Mouse (Mus musculus): ENCODE results near the gene Gm9803. TPM values are rescaled to one million over a fixed set of nuclear protein-coding genes. Genes with fewer than 3 reads are reported as not detected.

Gm9803 gene
- polyA plus RNA-seq, 1 experiment from 2014 or later: 13.8 TPM

GRCm38 (mm10) chr10:43537652-43538051 is 13.8 kb downstream of the Gm9803 start:
- Histone ChIP-seq H3K36me3 (ENCODE audit: insufficient read depth, low read length) (peaks cover 4% of the 10 kb centered on the region), H3K9me3 (ENCODE audit: low read length) (no peaks in the 10 kb centered on the region), H3K27ac (ENCODE audit: low read length) (no peak overlapping the region), H3K4me2 (replicated peaks; ENCODE audit: low read depth, low read length) (no peak overlapping the region), H3K4me3 (ENCODE audit: low read length) (no peak overlapping the region), H3K9ac (replicated peaks; ENCODE audit: low read length) (no peak overlapping the region), H3K27me3 (ENCODE audit: insufficient read depth, low read length) (no peaks in the 10 kb centered on the region), H3K4me1 (ENCODE audit: insufficient read depth, low read length) (peaks cover 22% of the 10 kb centered on the region)
- ATAC-seq (ENCODE audit: low FRiP score, low TSS enrichment): no peak
- WGBS: 84% methylated on average over 7 of the region's 7 CpGs

- H3K36me3 ChIP-seq (ENCODE audit: insufficient read depth, low read length): no peaks in the 10 kb centered on the region
- peak overlapping the region; percentile 79 for H3K4me2 ChIP-seq (replicated peaks; ENCODE audit: low read depth, low read length)
- 69% methylated on average over 5 of the region's 5 CpGs for WGBS
- peaks cover 22% of the 10 kb centered on the region for H3K4me1 ChIP-seq (ENCODE audit: insufficient read depth, low read length)
- no peaks in the 10 kb centered on the region for H3K27me3 ChIP-seq (ENCODE audit: insufficient read depth, low read length)
- peak overlapping the region; percentile 93; the same call in 1 of the 2 replicates for H3K9ac ChIP-seq (replicated peaks; ENCODE audit: low read length)
- peak overlapping the region; percentile 39; the same call in 1 of the 2 replicates for H3K27ac ChIP-seq (ENCODE audit: low read length)
- no peak overlapping the region for H3K4me3 ChIP-seq (ENCODE audit: low read length)
- no peak for ATAC-seq (ENCODE audit: low FRiP score, low TSS enrichment)
- H3K9me3 ChIP-seq (ENCODE audit: low read length): no peaks in the 10 kb centered on the region
These were observed 14.9 kb downstream of the Gm9803 start for GRCm38 (mm10) chr10:43538831-43539230.

- no peaks in the 10 kb centered on the region for H3K9me3 ChIP-seq (ENCODE audit: low read length)
- WGBS: 17% methylated on average over 12 of the region's 12 CpGs
- no peaks in the 10 kb centered on the region for H3K27me3 ChIP-seq (ENCODE audit: insufficient read depth, low read length)
- peak overlapping the region; percentile 79 for H3K4me2 ChIP-seq (replicated peaks; ENCODE audit: low read depth, low read length)
- no peaks in the 10 kb centered on the region for H3K36me3 ChIP-seq (ENCODE audit: insufficient read depth, low read length)
- peak overlapping the region; percentile 77 for H3K27ac ChIP-seq (ENCODE audit: low read length)
- H3K9ac ChIP-seq (replicated peaks; ENCODE audit: low read length): peak overlapping the region; percentile 93
- no peak for ATAC-seq (ENCODE audit: low FRiP score, low TSS enrichment)
- peak overlapping the region; percentile 79 for H3K4me3 ChIP-seq (ENCODE audit: low read length)
- peaks cover 22% of the 10 kb centered on the region for H3K4me1 ChIP-seq (ENCODE audit: insufficient read depth, low read length)
These were observed 15.9 kb downstream of the Gm9803 start for GRCm38 (mm10) chr10:43539746-43540310.

GRCm38 (mm10) chr10:43540442-43541152 is 16.7 kb downstream of the Gm9803 start, which contains the start of gene 1700021F05Rik:
TSS of gene 1700021F05Rik (minus strand) at chr10:43540994.
- Histone ChIP-seq H3K4me1 (ENCODE audit: insufficient read depth, low read length) (peaks cover 22% of the 10 kb centered on the region), H3K36me3 (ENCODE audit: insufficient read depth, low read length) (no peaks in the 10 kb centered on the region), H3K4me2 (replicated peaks; ENCODE audit: low read depth, low read length) (peak within 1 kb of the TSS; percentile 79), H3K9ac (replicated peaks; ENCODE audit: low read length) (peak within 1 kb of the TSS; percentile 93), H3K27ac (ENCODE audit: low read length) (peak within 1 kb of the TSS; percentile 77), H3K4me3 (ENCODE audit: low read length) (peak within 1 kb of the TSS; percentile 79), H3K27me3 (ENCODE audit: insufficient read depth, low read length) (no peaks in the 10 kb centered on the region), H3K9me3 (ENCODE audit: low read length) (no peaks in the 10 kb centered on the region)
- WGBS: under 1% methylated on average over 49 of the region's 56 CpGs
- ATAC-seq (ENCODE audit: low FRiP score, low TSS enrichment): peak; percentile 99

DNA sequence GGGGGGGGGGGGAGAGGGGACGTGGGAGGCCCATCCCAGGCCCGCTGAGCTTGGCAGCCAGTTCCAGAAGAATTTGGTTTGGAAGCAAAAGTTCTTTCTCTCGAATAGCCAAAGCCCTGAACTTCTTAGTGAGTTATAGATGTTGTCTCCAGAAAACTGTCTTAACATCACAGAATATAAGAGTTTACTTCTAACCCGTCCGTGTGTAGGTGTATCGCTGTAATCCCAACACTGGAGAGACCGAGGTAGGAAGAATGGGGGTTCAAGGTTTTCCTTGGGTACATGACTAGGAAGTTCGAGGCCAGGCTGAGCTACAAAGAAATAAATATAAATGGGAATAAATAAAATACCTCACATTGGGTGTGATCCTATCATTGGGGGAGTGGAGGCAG is 17.3 kb downstream of the Gm9803 start:
- H3K4me1 ChIP-seq (ENCODE audit: insufficient read depth, low read length): peaks cover 22% of the 10 kb centered on the region
- peak overlapping the region; percentile 79 for H3K4me3 ChIP-seq (ENCODE audit: low read length)
- 0 out of 2 replicates have a peak overlapping the region, but pooled peaks have one; percentile 3 for H3K9ac ChIP-seq (replicated peaks; ENCODE audit: low read length)
- H3K27ac ChIP-seq (ENCODE audit: low read length): no peak overlapping the region
- peak overlapping the region; percentile 43 for H3K4me2 ChIP-seq (replicated peaks; ENCODE audit: low read depth, low read length)
- ATAC-seq (ENCODE audit: low FRiP score, low TSS enrichment): peak; percentile 21
- no peaks in the 10 kb centered on the region for H3K36me3 ChIP-seq (ENCODE audit: insufficient read depth, low read length)
- no peaks in the 10 kb centered on the region for H3K9me3 ChIP-seq (ENCODE audit: low read length)
- no peaks in the 10 kb centered on the region for H3K27me3 ChIP-seq (ENCODE audit: insufficient read depth, low read length)
- WGBS: 33% methylated on average over 8 of the region's 8 CpGs

GRCm38 (mm10) chr10:43549411-43549810 is 25.5 kb downstream of the Gm9803 start:
- no peaks in the 10 kb centered on the region for H3K4me1 ChIP-seq (ENCODE audit: insufficient read depth, low read length)
- H3K4me3 ChIP-seq (ENCODE audit: low read length): no peak overlapping the region
- WGBS: 73% methylated on average over 5 of the region's 5 CpGs
- H3K9me3 ChIP-seq (ENCODE audit: low read length): 0 out of 2 replicates have a peak, but pooled peaks cover 3% of the 10 kb centered on the region
- no peak overlapping the region for H3K9ac ChIP-seq (replicated peaks; ENCODE audit: low read length)
- no peak for ATAC-seq (ENCODE audit: low FRiP score, low TSS enrichment)
- H3K4me2 ChIP-seq (replicated peaks; ENCODE audit: low read depth, low read length): no peak overlapping the region
- H3K27me3 ChIP-seq (ENCODE audit: insufficient read depth, low read length): no peaks in the 10 kb centered on the region
- H3K36me3 ChIP-seq (ENCODE audit: insufficient read depth, low read length): no peaks in the 10 kb centered on the region
- no peak overlapping the region for H3K27ac ChIP-seq (ENCODE audit: low read length)

DNA sequence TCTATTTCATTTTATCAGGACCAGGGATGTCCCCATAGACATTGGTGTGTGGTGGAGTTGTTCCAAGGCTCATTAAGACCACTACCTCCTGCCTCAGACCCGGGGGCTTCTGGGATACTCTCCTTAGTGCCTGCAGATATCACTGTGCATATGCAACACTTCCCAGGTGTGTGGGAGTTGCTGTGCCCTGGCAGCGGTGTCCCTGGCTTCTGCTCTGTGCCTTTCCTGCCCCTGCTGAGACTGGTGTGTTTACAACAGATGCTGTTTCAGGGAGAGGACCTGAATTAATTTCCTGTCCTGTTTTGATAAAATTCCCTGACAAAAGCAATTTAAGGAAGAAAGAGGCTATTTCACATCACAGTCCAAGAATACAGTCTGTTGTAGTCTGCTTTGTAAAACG is 27.0 kb downstream of the Gm9803 start:
- 16% methylated on average over 3 of the region's 3 CpGs for WGBS
- Histone ChIP-seq H3K4me3 (ENCODE audit: low read length) (no peak overlapping the region), H3K9me3 (ENCODE audit: low read length) (0 out of 2 replicates have a peak, but pooled peaks cover 3% of the 10 kb centered on the region), H3K36me3 (ENCODE audit: insufficient read depth, low read length) (no peaks in the 10 kb centered on the region), H3K4me2 (replicated peaks; ENCODE audit: low read depth, low read length) (no peak overlapping the region), H3K27me3 (ENCODE audit: insufficient read depth, low read length) (no peaks in the 10 kb centered on the region), H3K4me1 (ENCODE audit: insufficient read depth, low read length) (no peaks in the 10 kb centered on the region), H3K27ac (ENCODE audit: low read length) (0 out of 2 replicates have a peak overlapping the region, but pooled peaks have one; percentile 18), H3K9ac (replicated peaks; ENCODE audit: low read length) (no peak overlapping the region)
- ATAC-seq (ENCODE audit: low FRiP score, low TSS enrichment): no peak

GRCm38 (mm10) chr10:43551388-43551787 is 27.5 kb downstream of the Gm9803 start:
- no peak overlapping the region for H3K4me3 ChIP-seq (ENCODE audit: low read length)
- WGBS: 38% methylated on average over 3 of the region's 3 CpGs
- H3K9me3 ChIP-seq (ENCODE audit: low read length): 0 out of 2 replicates have a peak, but pooled peaks cover 3% of the 10 kb centered on the region
- no peak for ATAC-seq (ENCODE audit: low FRiP score, low TSS enrichment)
- H3K4me2 ChIP-seq (replicated peaks; ENCODE audit: low read depth, low read length): no peak overlapping the region
- no peak overlapping the region for H3K9ac ChIP-seq (replicated peaks; ENCODE audit: low read length)
- H3K27ac ChIP-seq (ENCODE audit: low read length): no peak overlapping the region
- H3K4me1 ChIP-seq (ENCODE audit: insufficient read depth, low read length): no peaks in the 10 kb centered on the region
- H3K27me3 ChIP-seq (ENCODE audit: insufficient read depth, low read length): no peaks in the 10 kb centered on the region
- H3K36me3 ChIP-seq (ENCODE audit: insufficient read depth, low read length): no peaks in the 10 kb centered on the region

- H3K4me1 ChIP-seq (ENCODE audit: insufficient read depth, low read length): 0 out of 2 replicates have a peak, but pooled peaks cover 4% of the 10 kb centered on the region
- H3K4me2 ChIP-seq (replicated peaks; ENCODE audit: low read depth, low read length): no peak overlapping the region
- H3K9ac ChIP-seq (replicated peaks; ENCODE audit: low read length): no peak overlapping the region
- H3K27ac ChIP-seq (ENCODE audit: low read length): no peak overlapping the region
- H3K4me3 ChIP-seq (ENCODE audit: low read length): no peak overlapping the region
- H3K27me3 ChIP-seq (ENCODE audit: insufficient read depth, low read length): no peaks in the 10 kb centered on the region
- H3K9me3 ChIP-seq (ENCODE audit: low read length): 0 out of 2 replicates have a peak, but pooled peaks cover 3% of the 10 kb centered on the region
- ATAC-seq (ENCODE audit: low FRiP score, low TSS enrichment): no peak
- WGBS: 85% methylated on average over 5 of the region's 5 CpGs
- H3K36me3 ChIP-seq (ENCODE audit: insufficient read depth, low read length): no peaks in the 10 kb centered on the region
These were observed 33.8 kb downstream of the Gm9803 start for GRCm38 (mm10) chr10:43557630-43558165.

All from kidney, embryonic 16.5 days (tissue).